Mouse (Mus musculus) MEL (cell line): Measurements from ENCODE around the gene Gripap1.

ENCODE experiments used
- BHLHE40 ChIP-seq: IDR thresholded peaks from 2 replicates; pipeline ENCODE4 v1.6.1; 2012; ENCODE audit warnings: low read depth, mild to moderate bottlenecking, inconsistent platforms, low read length, improper control_type of control experiment, borderline replicate concordance
- CHD2 ChIP-seq: IDR thresholded peaks from 2 replicates; pipeline ENCODE4 v1.6.1; 2011; ENCODE audit warnings: low read length, improper control_type of control experiment
- CTCF ChIP-seq, 3 experiments: IDR thresholded peaks in 2 of 3; conservative IDR thresholded peaks in 1 of 3; 2 replicates each; pipeline ENCODE4 v1.5.1; 2011 to 2012; ENCODE audit warnings: low read length in 3 of 3, low read depth in 2 of 3, mild to moderate bottlenecking in 2 of 3, improper control_type of control experiment in 1 of 3, inconsistent platforms in 1 of 3, mixed read lengths in 1 of 3, moderate library complexity in 1 of 3; ENCODE audit not compliant: control insufficient read depth in 1 of 3, insufficient read depth in 1 of 3, poor library complexity in 1 of 3, severe bottlenecking in 1 of 3
- GABPA ChIP-seq: IDR thresholded peaks from 2 replicates; pipeline ENCODE4 v1.6.1; 2012; ENCODE audit warnings: low read depth, mild to moderate bottlenecking, inconsistent platforms, low read length, improper control_type of control experiment, moderate library complexity
- GATA1 ChIP-seq: IDR thresholded peaks from 2 replicates; pipeline ENCODE4 v1.6.1; 2011; ENCODE audit warnings: low read depth, low read length, improper control_type of control experiment
- JUND ChIP-seq: IDR thresholded peaks from 2 replicates; pipeline ENCODE4 v1.6.1; 2011; ENCODE audit warnings: low read depth, mild to moderate bottlenecking, improper control_type of control experiment, low read length
- NRF1 ChIP-seq: IDR thresholded peaks from 2 replicates; pipeline ENCODE4 v1.6.1; 2014; ENCODE audit warnings: low read depth, mild to moderate bottlenecking, inconsistent platforms, low read length, improper control_type of control experiment, moderate library complexity; ENCODE audit not compliant: poor library complexity, insufficient read depth, severe bottlenecking
- POLR2A ChIP-seq, 2 experiments: IDR thresholded peaks; 2 replicates each; pipeline ENCODE4 v1.6.1; 2011 to 2012; ENCODE audit warnings: low read length in 2 of 2, mild to moderate bottlenecking in 2 of 2, control low read depth in 1 of 2, improper control_type of control experiment in 1 of 2, low read depth in 1 of 2, moderate library complexity in 1 of 2; ENCODE audit not compliant: control insufficient read depth in 1 of 2, insufficient read depth in 1 of 2, poor library complexity in 1 of 2
- RAD21 ChIP-seq: IDR thresholded peaks from 2 replicates; pipeline ENCODE4 v1.6.1; 2011; ENCODE audit warnings: mild to moderate bottlenecking, low read depth, low read length, improper control_type of control experiment
- TAL1 ChIP-seq: IDR thresholded peaks from 2 replicates; pipeline ENCODE4 v1.6.1; 2012; ENCODE audit warnings: mild to moderate bottlenecking, inconsistent platforms, low read length, moderate library complexity, mixed read lengths
- USF1 ChIP-seq: IDR thresholded peaks from 2 replicates; pipeline ENCODE4 v1.6.1; 2014; ENCODE audit warnings: low read depth, mild to moderate bottlenecking, inconsistent platforms, low read length, improper control_type of control experiment, moderate library complexity

- TF ChIP-seq CHD2 = no peak
- no peak for TF ChIP-seq CTCF (IDR thresholded peaks at IDR 0.05 in 2 of 3, conservative IDR thresholded peaks at IDR 0.05 in 1 of 3; ENCODE audit: control insufficient read depth in 1 of 3, insufficient read depth in 1 of 3, low read depth in 2 of 3, low read length in 3 of 3, poor library complexity in 1 of 3, severe bottlenecking in 1 of 3)
- no peak for TF ChIP-seq USF1
- no peak for TF ChIP-seq RAD21
- no peak for TF ChIP-seq POLR2A (IDR thresholded peaks at IDR 0.05; ENCODE audit: control insufficient read depth in 1 of 2, insufficient read depth in 1 of 2, low read depth in 1 of 2, low read length in 2 of 2, poor library complexity in 1 of 2)
- no peak for TF ChIP-seq NRF1
- TF ChIP-seq GABPA = no peak
- TF ChIP-seq JUND = no peak
- TF ChIP-seq GATA1 = no peak
- no peak for TF ChIP-seq TAL1
- no peak for TF ChIP-seq BHLHE40
Measured at GRCm38 (mm10) chrX:7765281-7765670, 24.3 kb upstream of the Gripap1 start.
